Mouse (Mus musculus) spleen, adult 12 weeks (tissue): ENCODE results near the gene Unc119b.
"Not testable (repeated sequence)": the region's sequence is repeated elsewhere in the genome, so short reads cannot be mapped to it uniquely, and the experiment has no call there.

Source experiments
- DNase-seq: peaks from one replicate; pipeline ENCODE4 v3.0.0; 2022; ENCODE audit warnings: low spot score

The Unc119b gene

DNA sequence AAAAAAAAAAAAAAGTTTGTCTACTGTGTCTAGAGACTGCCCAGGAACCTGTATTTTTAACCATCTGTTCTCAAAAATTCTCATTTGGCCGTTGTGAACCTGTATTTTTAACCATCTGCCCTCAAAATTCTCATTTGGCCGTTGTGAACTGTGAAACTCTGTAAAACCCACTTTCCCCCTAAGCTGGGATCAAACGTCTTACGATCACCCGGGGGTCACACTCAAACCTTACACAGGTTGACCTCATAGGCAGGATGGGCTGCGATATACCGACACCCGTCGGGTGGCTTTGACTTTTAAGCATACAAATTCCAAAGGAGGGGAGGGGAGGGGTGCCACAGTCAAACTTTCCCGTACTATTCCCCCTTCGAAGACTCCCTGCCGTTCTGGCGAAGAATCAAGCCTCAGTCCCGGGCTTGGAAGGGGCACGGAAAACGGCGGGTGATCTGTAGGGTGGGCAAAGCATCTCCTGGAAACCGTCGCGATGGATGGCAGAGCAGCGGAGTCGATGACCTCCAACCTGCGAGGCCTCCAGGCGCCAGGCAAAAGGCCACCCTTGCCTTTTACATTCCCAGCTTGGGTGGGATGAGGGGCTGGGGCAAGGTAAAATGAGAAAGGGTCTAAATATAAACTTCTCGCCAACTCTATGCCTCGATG is 22.3 kb upstream of the Unc119b start:
- DNase-seq = no peak

DNA sequence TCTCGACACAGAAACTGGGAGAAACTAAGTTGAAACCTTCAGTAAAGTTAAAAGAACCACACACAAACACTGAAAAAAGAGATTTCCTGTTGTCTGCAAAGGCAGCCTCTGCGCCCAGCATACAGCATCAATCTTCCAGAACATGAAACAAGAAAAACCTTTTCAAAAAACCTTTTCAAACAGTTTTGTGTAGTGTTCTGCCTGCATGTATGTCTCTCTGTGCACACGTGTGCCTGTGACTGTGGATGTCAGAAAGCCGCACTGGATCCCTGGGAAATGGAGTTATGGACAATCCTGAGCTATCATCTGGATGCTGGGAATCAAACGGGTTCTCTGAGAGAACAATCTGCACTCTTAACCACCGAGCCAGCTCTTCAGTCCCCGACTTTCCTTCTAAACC is 21.6 kb upstream of the Unc119b start:
- no peak for DNase-seq

DNA sequence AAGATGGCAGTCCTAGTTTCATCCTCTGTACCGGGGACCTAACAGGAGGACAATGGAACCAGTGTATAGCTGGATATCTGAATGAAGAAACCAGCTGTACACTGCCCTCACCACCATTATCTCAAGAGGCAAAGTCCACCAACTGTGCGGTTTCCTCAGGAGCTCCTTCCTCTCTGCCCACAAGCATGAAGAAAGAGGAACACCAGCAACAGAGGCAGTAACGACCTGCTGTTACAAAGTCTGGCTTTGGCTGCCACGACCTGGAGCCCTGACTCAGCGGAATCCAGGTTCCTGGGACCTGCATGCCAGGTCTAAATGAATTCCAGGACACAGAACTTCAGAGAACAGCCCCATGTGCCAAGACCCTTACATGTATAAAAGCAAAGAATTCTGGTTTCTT is 21.1 kb upstream of the Unc119b start:
- no peak for DNase-seq

DNA sequence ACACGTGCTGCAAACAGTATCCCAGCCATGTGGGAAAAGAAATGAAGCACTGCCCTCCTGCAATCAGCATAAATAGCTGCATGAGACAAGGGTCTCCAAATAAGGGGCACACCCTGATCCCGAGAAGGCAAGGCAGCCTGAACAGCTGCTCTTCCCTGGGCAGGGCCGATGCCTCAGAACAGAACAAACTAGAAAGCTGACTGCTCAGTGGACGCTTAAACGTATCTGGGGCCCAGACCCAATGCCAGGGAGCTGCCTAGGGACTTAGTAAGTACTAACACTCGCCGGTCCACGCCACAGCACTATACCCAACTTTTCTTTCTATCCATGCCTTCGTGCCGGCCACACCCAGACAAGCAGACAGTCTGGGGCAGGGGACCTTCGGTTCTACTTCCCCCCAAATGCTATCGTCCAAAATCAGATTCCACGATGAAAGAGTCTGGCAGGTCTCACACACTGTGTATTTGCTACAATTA is 20.4 kb upstream of the Unc119b start:
- no peak for DNase-seq

DNA sequence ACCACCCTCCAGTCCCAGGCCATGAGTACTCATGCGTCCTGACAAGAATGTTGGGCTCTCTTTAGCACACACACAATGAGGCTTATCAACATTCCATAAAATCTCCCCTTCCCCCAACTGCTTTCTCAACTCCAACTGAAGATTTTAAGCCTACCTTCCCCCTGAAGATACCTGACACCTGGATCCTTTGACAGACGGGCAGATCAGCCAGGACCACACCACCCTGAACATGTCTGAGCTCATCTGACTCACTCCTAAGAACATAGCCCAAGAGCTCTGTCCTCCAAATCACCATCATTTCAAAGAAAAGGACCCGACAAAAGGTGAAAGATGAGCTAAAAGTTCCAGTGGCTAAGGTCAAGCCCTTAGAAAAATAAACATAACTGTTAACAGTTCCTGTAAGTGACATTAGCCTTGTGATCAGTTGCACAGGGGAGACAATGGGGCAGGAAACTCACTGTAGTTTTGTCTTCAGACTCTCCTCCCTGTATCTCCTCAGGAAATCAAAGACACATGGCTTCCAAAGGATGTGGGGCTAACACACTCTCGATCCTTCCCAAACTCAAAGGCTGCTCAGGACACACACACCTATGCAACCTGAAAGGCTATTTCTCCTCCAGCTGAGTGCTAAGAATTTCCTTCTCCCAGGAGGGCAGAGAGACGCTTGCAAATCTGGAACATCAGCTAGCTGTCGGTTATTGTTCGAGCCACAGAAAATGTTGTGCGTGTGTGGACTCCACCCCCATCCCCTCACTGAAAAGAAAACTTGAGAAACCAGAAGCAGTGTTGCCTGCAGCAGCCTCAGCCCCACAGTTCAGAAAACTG is 17.6 kb upstream of the Unc119b start:
- DNase-seq = no peak

DNA sequence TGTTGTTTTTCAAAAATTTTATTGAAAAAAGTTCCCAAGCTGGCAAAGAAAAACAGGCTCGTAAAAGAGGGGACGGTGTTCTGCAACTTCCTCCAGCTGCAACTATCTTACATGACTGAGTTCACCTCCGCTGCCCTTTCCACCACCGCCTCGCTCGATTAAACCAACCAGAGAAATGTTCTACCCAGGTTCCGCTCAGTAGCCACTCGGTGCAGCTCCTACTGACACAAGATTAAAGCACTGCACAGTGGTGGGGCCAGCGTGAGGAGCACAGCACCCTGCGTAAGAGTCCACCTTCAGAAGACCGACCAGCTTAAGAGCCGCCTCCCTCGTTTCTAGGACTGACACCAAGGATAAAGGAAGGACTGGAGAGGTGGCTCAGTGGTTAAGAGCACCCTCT is 16.7 kb upstream of the Unc119b start:
- DNase-seq = no peak

DNA sequence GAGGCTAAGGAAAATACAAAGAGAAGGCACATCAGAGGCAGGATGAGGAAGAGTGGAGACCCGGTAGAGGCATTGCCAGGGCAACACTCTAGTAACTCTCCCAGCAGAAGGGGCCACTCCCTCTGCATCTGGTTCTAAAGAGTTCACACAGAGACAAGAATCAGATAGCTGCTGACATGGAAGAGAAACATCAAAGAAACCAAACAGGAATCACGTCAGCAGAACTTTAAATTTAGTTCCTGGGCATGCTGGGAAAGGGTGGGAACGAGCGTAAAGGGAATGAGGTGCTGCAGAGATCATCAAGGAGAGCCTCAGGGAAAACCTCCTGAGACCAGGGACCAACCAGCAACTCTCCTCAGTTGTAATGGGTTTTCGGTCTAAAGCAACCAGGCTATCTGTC is 16.2 kb upstream of the Unc119b start:
- no peak for DNase-seq

DNA sequence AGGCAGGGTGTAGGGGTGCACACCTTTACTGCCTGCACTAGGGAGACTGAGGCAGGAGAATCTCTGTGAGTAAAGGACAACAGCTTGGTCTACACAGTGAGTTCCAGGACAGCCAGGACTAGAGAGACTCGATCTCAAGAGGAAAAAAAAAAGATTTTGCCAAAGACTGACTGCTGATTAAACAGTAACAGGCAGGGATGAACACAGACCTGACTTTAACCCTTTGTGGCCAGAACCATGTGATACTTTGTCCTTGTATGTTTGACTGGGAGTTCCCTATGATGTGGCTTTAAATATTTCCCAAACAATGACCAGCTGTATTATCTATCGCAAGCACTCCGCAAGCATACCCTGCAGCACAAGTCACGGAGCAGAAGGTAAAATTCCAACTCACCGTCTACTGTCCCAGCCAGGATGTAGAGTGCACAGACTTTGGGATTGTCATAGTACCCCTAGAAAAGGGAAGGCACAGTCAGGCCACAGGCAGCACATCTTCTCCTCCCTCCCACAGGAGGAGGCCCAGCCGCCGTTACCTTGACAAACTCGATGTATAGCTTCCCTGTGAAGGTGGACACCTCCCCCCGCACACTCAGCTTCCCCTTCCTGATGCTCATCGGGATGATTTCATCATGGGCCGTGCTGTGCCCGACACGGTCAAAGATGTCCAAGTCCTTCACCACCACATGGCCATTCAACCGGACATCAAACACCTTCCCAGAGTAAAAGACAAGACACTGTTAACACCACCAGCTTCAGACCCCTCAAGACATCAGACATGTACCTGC is 15.1 kb upstream of the Unc119b start:
- no peak for DNase-seq

DNA sequence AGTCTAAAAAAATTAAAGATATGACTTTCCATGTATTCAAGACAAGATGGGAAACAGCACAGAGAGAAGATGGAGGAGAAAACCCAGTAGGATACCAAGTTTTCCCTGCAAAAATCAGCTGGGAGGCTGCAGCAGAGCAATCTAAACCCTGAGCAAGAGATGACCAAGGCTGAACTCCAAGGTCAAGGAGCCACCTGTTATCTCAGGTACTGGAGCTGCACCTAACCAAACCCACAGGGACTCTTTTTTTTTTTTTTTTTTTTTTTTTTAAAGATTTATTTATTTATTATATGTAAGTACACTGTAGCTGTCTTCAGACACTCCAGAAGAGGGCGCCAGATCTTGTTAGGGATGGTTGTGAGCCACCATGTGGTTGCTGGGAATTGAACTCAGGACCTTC is 14.1 kb upstream of the Unc119b start:
- DNase-seq = not testable (repeated sequence)

DNA sequence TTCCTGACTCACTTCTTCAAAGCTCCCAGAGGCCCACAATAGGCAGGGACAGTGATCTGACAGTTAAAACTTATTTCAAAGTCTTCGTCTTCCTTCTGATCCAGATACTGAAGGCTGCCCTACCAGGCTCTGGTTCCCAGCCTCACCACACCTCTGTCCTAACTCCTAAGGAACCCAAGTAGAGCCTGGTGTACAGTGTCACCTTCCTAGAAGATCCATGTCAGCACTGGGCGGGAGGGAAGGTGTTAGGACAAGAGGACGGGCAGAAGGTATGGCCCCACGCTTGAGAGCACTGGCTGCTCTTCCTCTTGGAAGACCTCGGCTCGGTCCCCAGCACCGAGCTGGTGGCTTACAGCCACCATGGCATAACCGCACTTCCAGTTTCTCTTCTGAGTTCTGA is 13.6 kb upstream of the Unc119b start:
- no peak for DNase-seq

DNA sequence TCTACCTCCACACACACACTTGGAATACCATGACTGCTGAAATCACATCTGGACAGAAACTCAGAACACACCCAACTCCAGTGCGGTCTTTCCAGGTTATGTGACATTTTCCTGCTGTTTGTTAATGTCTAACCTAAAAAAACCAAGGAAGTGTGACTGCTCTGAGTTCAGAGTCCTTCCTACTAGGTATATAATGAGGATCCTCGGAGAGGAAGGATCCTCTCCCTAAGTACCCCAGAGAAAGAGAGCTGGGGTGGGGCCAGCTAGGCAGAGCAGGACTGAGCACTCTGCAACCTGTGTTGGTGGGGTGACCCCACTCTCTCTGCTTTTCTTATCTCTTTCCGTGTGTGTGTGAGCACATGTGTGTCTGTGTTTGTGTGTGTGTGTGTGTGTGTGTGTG is 12.6 kb upstream of the Unc119b start:
- no peak for DNase-seq

DNA sequence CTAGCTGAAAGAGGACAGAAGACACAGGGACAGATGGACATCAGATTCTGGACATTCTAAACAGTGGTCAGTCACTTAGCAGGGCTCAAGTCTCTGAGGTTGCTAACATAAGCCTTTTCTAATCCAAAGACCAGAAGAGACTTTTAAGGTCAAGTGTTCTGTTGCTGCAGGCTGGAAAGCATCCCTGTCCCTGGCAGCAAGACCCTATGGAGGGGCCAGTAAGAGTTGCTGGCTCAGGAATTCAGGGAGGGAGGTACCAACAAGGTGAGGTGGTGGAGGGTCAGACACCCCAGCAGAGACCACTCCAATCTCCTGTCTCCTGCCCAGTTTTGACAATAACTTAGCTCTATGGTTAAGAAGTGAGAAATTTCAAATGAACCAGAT is 12.0 kb upstream of the Unc119b start:
- no peak for DNase-seq

DNA sequence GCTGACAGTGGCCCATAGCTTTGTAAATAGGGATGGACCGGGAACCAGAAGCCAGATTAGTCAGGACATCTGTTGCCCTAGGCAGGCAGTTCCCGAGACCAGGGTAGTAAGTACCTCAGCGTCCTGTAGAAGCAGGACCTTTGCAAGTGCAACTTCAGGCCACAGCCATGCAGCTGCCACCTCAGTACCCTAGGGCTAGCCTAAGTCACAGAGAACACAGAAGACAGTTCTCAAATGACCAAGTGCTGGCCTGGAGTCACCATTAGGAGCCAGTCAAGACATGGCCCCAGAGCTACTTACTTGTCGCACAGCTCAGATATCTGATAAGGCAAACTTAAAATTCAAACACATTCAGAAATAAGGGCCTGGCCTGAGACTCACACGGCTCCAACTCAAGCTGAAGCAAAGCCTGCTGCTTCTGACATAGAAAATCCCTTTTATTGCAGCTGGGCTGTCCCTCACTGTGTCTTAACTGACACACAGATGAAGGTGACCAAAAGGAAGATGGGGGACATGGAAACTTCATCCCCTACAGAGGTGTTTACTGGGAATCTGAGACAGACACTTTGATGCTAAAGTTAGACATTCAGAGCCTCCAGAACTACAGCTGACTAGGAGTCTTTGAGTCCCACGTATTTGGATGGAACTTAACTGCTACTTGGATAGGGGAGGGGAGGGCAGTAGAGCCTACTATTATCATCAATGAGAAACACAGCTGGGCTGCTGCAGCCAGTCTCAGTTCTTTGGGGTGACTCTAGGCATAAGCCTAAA is 11.4 kb upstream of the Unc119b start:
- DNase-seq = no peak

DNA sequence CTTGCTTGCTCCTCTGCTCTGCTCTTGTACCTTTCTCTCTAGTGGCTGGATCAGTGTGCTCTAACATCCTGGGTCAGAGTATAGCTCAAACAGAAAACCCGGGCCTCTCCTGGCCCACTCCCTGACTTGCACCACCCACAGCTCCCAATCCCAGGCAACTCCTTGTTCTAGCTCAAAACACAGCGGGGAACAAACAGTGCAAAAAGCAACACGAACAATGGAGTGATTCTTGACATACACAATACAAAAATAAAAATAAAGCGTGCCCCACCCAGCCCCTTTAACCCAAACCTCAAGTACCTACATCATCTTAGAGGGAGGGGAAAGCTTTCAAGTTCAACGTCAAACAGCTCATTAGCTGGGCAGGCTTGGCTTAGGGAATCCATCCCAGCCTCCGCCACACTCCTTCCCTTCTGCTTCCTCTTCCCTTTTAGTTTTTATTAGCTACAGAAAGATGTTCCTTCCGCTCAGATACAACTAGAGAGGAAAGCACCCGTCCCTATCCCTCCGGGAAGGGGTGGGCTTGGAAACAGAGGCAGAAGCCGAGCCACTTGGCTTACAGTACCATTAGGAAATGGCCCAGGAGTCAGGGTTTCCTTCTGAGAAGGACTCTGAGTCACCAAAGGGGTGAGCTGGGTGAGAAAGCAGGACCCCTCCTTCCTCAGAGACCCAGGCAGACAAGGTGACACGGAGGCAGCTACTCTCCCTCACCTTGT is 10.6 kb upstream of the Unc119b start:
- no peak for DNase-seq

DNA sequence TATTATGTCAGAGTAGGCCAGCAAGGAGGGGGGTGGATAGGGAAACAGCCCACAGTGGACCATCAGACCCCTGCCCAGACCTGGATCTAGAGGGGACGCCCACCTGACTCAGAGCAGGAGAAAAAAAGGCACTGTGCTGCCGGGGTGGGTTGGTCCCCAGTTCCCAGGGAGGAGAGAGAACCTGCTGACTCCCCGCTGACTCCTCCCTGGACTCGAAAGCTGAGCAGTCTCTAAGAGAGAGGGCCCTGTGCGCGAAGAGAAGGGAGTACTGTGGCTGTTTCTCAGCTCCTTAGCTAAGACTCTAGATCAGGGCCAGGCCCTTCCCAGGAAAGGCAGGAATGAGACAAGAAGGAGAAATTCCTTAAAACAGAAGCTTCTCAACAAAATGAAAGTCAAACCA is 9.7 kb upstream of the Unc119b start:
- no peak for DNase-seq

DNA sequence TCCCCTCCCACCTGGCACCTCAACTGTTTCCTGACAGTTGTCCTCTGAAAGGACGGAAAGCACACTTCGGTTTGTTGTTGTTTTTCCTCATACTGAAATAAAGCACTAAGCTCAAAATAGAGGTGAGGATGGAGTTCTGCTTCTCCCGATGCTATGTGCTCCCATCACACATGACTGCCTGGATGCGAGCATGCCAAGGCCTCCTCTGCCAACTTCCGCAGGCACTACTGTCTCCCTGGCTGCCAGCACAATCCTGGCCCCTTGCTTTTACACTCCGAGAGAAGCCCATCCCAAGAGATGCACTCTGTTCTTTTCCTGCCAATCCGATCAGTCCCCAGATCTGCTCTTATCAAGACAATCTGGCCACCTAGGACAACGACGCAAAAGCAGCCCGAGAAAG is 8.8 kb upstream of the Unc119b start:
- DNase-seq = no peak

DNA sequence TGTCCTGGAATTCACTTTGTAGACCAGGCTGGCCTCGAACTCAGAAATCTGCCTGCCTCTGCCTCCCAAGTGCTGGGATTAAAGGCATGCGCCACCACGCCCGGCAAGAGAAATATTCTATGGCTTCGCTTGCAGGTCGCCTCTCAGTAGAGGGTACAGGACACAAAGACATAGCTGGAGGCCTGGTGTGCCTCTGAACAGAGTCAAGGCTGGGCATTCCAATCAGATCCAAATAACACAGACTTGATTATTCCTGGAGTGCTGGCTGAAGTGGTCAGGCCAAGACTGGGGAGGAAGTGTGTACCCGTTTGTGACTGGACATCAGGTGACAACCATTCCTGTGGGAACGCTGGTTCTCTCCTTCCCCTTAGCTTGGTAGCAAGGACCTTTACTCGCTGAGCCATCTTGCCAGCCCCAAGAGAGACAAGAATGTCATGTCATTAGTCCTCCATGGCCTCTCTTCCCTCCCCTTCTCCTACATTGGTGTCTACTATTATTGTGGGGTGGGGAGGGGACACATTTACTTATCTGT is 7.5 kb upstream of the Unc119b start:
- no peak for DNase-seq

DNA sequence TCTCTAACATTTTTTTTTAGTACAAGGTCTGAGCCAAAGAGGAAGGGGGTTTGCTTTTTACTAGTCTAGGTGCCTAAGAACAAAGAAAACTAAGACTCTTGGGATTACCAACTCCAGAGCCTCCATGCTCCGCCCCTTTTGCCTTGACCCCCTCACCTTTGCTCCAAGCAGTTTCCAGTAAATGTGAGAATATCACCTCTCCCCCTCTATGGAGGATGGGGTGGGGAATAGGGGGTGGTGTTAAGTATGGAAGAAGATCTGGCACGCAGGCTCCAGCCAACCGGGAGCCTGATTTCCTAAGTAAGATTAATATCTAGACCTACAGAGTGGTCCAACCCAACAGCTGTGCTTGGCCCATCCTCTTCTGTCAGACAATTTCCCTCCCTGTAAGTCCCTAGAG is 6.0 kb upstream of the Unc119b start:
- DNase-seq = no peak

DNA sequence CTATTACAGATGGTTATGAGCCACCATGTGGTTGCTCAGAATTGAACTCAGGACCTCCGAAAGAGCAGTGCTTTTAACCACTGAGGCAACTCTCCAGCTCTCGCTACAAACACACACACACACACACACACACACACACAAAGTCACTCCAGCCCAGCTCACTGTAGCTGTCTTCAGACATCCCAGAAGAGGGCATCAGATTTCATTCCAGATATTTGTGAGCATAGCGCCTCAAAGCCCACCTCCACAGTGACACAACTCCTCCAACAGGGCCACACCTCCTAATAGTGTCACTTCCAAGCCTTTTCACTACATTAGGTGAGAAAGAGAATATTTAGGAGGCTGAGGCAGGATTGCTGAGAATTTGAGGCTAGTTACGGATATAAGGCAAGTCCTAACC is 4.3 kb upstream of the Unc119b start:
- DNase-seq = no peak

DNA sequence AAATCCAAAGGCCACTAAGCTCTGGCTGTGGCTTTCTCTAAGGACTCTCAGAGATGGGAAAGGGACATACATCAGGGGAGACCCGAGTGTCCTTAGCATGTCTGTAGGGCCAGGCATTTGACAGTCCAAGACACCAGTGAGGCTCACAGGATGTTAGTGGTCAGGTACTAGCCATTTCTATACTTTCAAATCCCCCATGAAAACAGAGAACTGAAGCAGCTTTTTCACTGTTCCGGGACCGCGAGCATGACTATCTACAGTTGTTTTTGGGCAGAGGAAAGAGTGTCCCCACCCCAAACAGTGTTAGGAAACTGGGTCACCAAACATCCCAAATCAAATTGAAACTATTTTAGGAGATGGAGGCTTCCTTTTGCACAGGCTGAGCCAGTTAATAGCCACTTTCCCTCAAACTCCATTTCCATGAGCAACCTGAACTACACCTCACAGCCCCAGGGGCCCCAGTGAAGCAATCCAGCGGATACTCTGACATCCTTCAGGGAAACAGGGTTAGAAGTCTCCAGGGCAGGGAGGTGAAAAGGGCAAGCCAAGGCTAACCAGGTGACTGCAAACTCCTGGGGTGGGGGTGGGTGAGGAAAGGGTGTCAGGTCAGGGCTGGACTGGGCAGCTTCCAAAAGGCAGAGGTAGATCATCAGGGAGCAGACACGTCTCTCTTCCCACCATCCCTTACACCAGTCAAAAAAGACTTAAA is 1.3 kb downstream of the Unc119b start:
- no peak for DNase-seq

DNA sequence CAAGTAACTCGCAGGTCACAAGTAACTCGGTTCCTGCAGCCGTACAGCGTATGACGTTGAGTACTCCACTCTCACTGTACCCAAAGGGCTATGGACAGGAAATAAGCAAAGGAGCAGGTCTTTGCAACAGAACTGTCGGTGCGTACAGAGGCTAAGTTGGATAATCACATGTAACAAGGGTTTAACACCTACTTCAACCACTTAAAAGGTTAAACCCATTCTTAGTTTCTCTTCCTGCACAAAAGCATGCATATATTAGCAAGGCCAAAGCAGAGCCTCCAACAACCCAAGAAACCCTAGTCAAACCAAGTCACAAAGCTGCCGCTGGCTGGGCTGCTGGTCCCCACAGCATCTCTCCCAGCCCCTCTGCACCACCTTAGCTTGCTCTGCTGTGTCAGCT is 2.3 kb downstream of the Unc119b start:
- no peak for DNase-seq
